Mouse (Mus musculus): ENCODE measurements around the gene Bag6. TPM values are rescaled to one million over a fixed set of nuclear protein-coding genes. Genes with fewer than 3 reads are reported as not detected.

The Bag6 gene
- polyA plus RNA-seq, 1 experiment, result 202 TPM

DNA sequence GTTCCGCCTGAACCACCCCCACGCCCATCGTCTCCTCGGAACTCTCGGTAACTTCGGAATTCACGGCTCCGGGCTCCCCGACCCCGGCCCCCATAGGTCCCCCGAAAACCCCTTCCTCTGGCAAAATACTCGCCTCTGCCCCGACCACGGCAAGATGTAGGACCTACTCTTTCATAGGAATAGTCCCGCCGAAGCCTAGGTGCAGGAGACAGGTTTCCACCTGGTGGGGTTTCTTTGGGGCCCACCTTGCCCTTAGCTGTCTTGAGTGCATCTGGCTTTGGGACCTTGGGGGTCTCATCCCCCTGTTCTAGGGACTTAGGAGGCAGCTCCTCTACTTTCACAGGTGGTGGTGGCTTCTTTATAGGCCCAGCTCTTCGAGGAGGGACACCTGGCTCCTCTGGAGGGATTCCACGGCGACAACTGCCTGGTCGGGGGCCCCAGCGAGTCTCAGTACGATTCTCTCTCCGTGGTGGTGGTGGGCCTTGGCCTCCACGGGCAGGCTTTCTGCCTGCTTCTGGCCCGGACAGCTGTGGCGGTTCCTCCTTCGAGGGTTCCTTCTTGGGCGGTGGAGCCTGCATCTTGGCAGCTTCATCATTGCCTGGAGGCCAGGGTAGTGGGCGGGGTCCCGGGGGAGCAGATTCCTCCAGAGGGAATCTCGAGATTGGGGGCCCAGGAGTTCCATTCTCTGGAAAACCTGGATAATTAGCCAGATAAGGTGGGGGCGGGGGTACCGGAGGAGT lies 21.7 kb downstream of the Bag6 start:
- no peak overlapping the region for H3K4me3 ChIP-seq (ENCODE audit: insufficient read depth, poor library complexity, severe bottlenecking)
- no peak overlapping the region for H3ac ChIP-seq (ENCODE audit: control insufficient read depth, insufficient read length, low read depth)
- H3K79me3 ChIP-seq (ENCODE audit: low read depth), result peaks cover 45% of the 10 kb centered on the region
- H3K36me3 ChIP-seq (ENCODE audit: control insufficient read depth, insufficient read depth), result peaks cover 100% of the 10 kb centered on the region
- no peaks in the 10 kb centered on the region for H3K27me3 ChIP-seq (ENCODE audit: control insufficient read depth, insufficient read depth, insufficient read length)
- H3K79me2 ChIP-seq (ENCODE audit: control insufficient read depth, insufficient read depth), result peaks cover 92% of the 10 kb centered on the region
- TF ChIP-seq MAX (IDR thresholded peaks at IDR 0.05), result no peak
- no peak for TF ChIP-seq CTCF (IDR thresholded peaks at IDR 0.05; ENCODE audit: control insufficient read depth, insufficient read depth, insufficient read length)
- no peak for TF ChIP-seq USF1 (IDR thresholded peaks at IDR 0.05; ENCODE audit: low read depth)
- no peak for TF ChIP-seq MYOG (IDR thresholded peaks at IDR 0.05; ENCODE audit: control insufficient read depth, extremely low read depth, insufficient read length)
- TF ChIP-seq CEBPB (IDR thresholded peaks at IDR 0.05; ENCODE audit: low read depth), result no peak
- TF ChIP-seq FOSL1 (IDR thresholded peaks at IDR 0.05; ENCODE audit: insufficient read depth, low read length, poor library complexity, severe bottlenecking), result no peak
- TF ChIP-seq MYOD1 (IDR thresholded peaks at IDR 0.05; ENCODE audit: control insufficient read depth, insufficient read length, low read depth), result no peak

DNA sequence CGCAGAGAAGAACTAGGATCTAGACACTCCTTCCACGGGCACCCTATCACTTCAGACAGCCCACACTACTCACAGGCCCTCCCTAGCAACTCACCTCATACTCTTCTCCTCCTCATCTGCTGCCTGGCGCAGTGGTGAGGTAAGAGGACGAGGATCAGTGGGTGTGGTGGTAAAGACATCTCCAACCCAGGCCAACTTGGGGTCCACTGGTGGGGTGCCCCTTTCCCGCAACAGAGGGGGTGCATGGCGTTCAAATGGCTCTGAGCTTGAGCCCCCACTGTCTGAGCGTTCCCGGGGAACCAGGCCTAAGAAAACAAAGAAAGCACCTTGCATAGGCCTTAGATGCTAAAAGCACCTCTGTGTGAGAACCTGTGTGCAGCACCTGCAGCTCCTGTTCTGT lies 22.3 kb downstream of the Bag6 start:
- Histone ChIP-seq H3K79me2 (ENCODE audit: control insufficient read depth, insufficient read depth) (peaks cover 94% of the 10 kb centered on the region), H3K27me3 (ENCODE audit: control insufficient read depth, insufficient read depth, insufficient read length) (no peaks in the 10 kb centered on the region), H3ac (ENCODE audit: control insufficient read depth, insufficient read length, low read depth) (no peak overlapping the region), H3K4me3 (ENCODE audit: insufficient read depth, poor library complexity, severe bottlenecking) (no peak overlapping the region), H3K36me3 (ENCODE audit: control insufficient read depth, insufficient read depth) (peaks cover 100% of the 10 kb centered on the region), H3K79me3 (ENCODE audit: low read depth) (peaks cover 51% of the 10 kb centered on the region)
- no peak for TF ChIP-seq USF1 (IDR thresholded peaks at IDR 0.05; ENCODE audit: low read depth)
- TF ChIP-seq FOSL1 (IDR thresholded peaks at IDR 0.05; ENCODE audit: insufficient read depth, low read length, poor library complexity, severe bottlenecking), result no peak
- TF ChIP-seq MYOD1 (IDR thresholded peaks at IDR 0.05; ENCODE audit: control insufficient read depth, insufficient read length, low read depth), result no peak
- TF ChIP-seq CEBPB (IDR thresholded peaks at IDR 0.05; ENCODE audit: low read depth), result no peak
- no peak for TF ChIP-seq MAX (IDR thresholded peaks at IDR 0.05)
- no peak for TF ChIP-seq MYOG (IDR thresholded peaks at IDR 0.05; ENCODE audit: control insufficient read depth, extremely low read depth, insufficient read length)
- TF ChIP-seq CTCF (IDR thresholded peaks at IDR 0.05; ENCODE audit: control insufficient read depth, insufficient read depth, insufficient read length), result no peak

GRCm38 (mm10) chr17:35157661-35158175 lies 22.7 kb downstream of the Bag6 start:
- no peak overlapping the region for H3K4me3 ChIP-seq (ENCODE audit: insufficient read depth, poor library complexity, severe bottlenecking)
- TF ChIP-seq MYOG (IDR thresholded peaks at IDR 0.05; ENCODE audit: control insufficient read depth, extremely low read depth, insufficient read length), result no peak
- TF ChIP-seq CTCF (IDR thresholded peaks at IDR 0.05; ENCODE audit: control insufficient read depth, insufficient read depth, insufficient read length), result no peak
- TF ChIP-seq MYOD1 (IDR thresholded peaks at IDR 0.05; ENCODE audit: control insufficient read depth, insufficient read length, low read depth), result no peak
- no peak for TF ChIP-seq FOSL1 (IDR thresholded peaks at IDR 0.05; ENCODE audit: insufficient read depth, low read length, poor library complexity, severe bottlenecking)
- no peak for TF ChIP-seq CEBPB (IDR thresholded peaks at IDR 0.05; ENCODE audit: low read depth)
- no peak for TF ChIP-seq USF1 (IDR thresholded peaks at IDR 0.05; ENCODE audit: low read depth)
- TF ChIP-seq MAX (IDR thresholded peaks at IDR 0.05), result no peak
- H3K79me3 ChIP-seq (ENCODE audit: low read depth), result peaks cover 56% of the 10 kb centered on the region
- no peak overlapping the region for H3ac ChIP-seq (ENCODE audit: control insufficient read depth, insufficient read length, low read depth)
- H3K36me3 ChIP-seq (ENCODE audit: control insufficient read depth, insufficient read depth), result peaks cover 100% of the 10 kb centered on the region
- H3K79me2 ChIP-seq (ENCODE audit: control insufficient read depth, insufficient read depth), result peaks cover 94% of the 10 kb centered on the region
- no peaks in the 10 kb centered on the region for H3K27me3 ChIP-seq (ENCODE audit: control insufficient read depth, insufficient read depth, insufficient read length)

- Histone ChIP-seq H3ac (ENCODE audit: control insufficient read depth, insufficient read length, low read depth) (no peak overlapping the region), H3K36me3 (ENCODE audit: control insufficient read depth, insufficient read depth) (peaks cover 91% of the 10 kb centered on the region), H3K79me3 (ENCODE audit: low read depth) (peaks cover 67% of the 10 kb centered on the region), H3K27me3 (ENCODE audit: control insufficient read depth, insufficient read depth, insufficient read length) (no peaks in the 10 kb centered on the region), H3K79me2 (ENCODE audit: control insufficient read depth, insufficient read depth) (peaks cover 97% of the 10 kb centered on the region), H3K4me3 (ENCODE audit: insufficient read depth, poor library complexity, severe bottlenecking) (no peak overlapping the region)
- no peak for TF ChIP-seq CEBPB (IDR thresholded peaks at IDR 0.05; ENCODE audit: low read depth)
- no peak for TF ChIP-seq USF1 (IDR thresholded peaks at IDR 0.05; ENCODE audit: low read depth)
- no peak for TF ChIP-seq MYOD1 (IDR thresholded peaks at IDR 0.05; ENCODE audit: control insufficient read depth, insufficient read length, low read depth)
- TF ChIP-seq MAX (IDR thresholded peaks at IDR 0.05), result no peak
- no peak for TF ChIP-seq FOSL1 (IDR thresholded peaks at IDR 0.05; ENCODE audit: insufficient read depth, low read length, poor library complexity, severe bottlenecking)
- no peak for TF ChIP-seq CTCF (IDR thresholded peaks at IDR 0.05; ENCODE audit: control insufficient read depth, insufficient read depth, insufficient read length)
- no peak for TF ChIP-seq MYOG (IDR thresholded peaks at IDR 0.05; ENCODE audit: control insufficient read depth, extremely low read depth, insufficient read length)
Observed at GRCm38 (mm10) chr17:35158850-35159593, 24.0 kb downstream of the Bag6 start.

DNA sequence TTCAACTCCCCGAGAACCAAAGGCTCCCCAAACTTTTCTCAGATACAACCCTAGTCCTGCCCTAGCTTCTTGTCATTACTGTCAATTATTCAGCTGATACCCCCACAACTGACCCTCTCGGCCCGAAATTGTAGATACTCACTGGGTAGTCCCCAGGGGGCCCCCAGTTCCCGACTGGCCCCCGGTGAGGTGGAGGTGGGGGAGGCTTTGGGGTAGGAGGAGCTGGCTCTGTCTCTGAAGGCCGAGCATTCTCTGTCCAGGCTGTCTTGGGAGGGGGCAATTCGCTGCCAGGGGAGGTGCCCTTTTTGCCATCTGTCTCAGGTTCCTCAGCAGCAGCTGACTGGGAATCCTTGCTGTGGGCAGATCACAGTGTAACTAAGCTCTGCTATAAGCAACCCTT lies 24.7 kb downstream of the Bag6 start:
- H3K27me3 ChIP-seq (ENCODE audit: control insufficient read depth, insufficient read depth, insufficient read length), result no peaks in the 10 kb centered on the region
- H3ac ChIP-seq (ENCODE audit: control insufficient read depth, insufficient read length, low read depth), result no peak overlapping the region
- peaks cover 86% of the 10 kb centered on the region for H3K36me3 ChIP-seq (ENCODE audit: control insufficient read depth, insufficient read depth)
- no peak for TF ChIP-seq MYOD1 (IDR thresholded peaks at IDR 0.05; ENCODE audit: control insufficient read depth, insufficient read length, low read depth)
- TF ChIP-seq MAX (IDR thresholded peaks at IDR 0.05), result no peak
- no peak for TF ChIP-seq USF1 (IDR thresholded peaks at IDR 0.05; ENCODE audit: low read depth)
- TF ChIP-seq CTCF (IDR thresholded peaks at IDR 0.05; ENCODE audit: control insufficient read depth, insufficient read depth, insufficient read length), result no peak
- TF ChIP-seq FOSL1 (IDR thresholded peaks at IDR 0.05; ENCODE audit: insufficient read depth, low read length, poor library complexity, severe bottlenecking), result no peak
- no peak for TF ChIP-seq CEBPB (IDR thresholded peaks at IDR 0.05; ENCODE audit: low read depth)
- no peak for TF ChIP-seq MYOG (IDR thresholded peaks at IDR 0.05; ENCODE audit: control insufficient read depth, extremely low read depth, insufficient read length)
- peaks cover 99% of the 10 kb centered on the region for H3K79me2 ChIP-seq (ENCODE audit: control insufficient read depth, insufficient read depth)
- peaks cover 70% of the 10 kb centered on the region for H3K79me3 ChIP-seq (ENCODE audit: low read depth)
- no peak overlapping the region for H3K4me3 ChIP-seq (ENCODE audit: insufficient read depth, poor library complexity, severe bottlenecking)
